Mouse (Mus musculus): ENCODE data around the gene Wbp1l. TPM values are rescaled to one million over a fixed set of nuclear protein-coding genes. Genes with fewer than 3 reads are reported as not detected.

Wbp1l gene
- polyA plus RNA-seq, 1 experiment from 2014 or later: 30.1 TPM

DNA sequence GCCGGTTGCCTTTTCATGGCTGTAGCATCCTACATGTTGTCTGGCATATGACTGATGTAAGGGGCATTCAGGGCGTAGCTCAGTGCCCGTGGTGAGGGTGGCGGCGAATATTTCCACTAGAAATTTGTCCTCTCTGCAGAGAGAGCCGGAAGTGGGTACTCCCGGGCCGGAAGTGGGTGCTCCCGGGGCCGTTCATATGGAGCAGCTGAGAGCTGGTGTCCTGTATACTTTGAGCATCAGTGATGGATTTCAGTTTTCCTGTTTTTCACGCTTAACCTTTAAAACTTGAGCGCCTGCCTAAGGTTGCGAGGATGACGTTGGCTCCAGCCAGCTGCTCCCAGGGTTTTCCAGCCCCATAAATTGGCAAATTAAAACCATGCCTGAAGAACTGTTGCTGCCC, 40.6 kb downstream of the Wbp1l start:
- H3K9ac ChIP-seq (replicated peaks; ENCODE audit: low read length): no peak overlapping the region
- H3K9me3 ChIP-seq (replicated peaks; ENCODE audit: control insufficient read depth, low read length): no peaks in the 10 kb centered on the region
- H3K27me3 ChIP-seq (ENCODE audit: control insufficient read depth, insufficient read depth, low read length): no peaks in the 10 kb centered on the region
- WGBS: 79% methylated on average over 14 of the region's 14 CpGs
- H3K4me3 ChIP-seq (ENCODE audit: low read depth, low read length): no peak overlapping the region
- DNase-seq (ENCODE audit: low spot score) (no peak), ATAC-seq (replicated peaks; ENCODE audit: insufficient number of reproducible peaks, low FRiP score, low TSS enrichment, low read depth) (no peak)
- no peak overlapping the region for H3K4me2 ChIP-seq (ENCODE audit: low read depth, low read length)
- H3K27ac ChIP-seq (replicated peaks; ENCODE audit: low read depth, low read length): no peak overlapping the region
- no peaks in the 10 kb centered on the region for H3K36me3 ChIP-seq (replicated peaks; ENCODE audit: control insufficient read depth, insufficient read depth, low read depth, low read length)
- peaks cover 18% of the 10 kb centered on the region for H3K4me1 ChIP-seq (ENCODE audit: control insufficient read depth, insufficient read depth, low read length)

DNA sequence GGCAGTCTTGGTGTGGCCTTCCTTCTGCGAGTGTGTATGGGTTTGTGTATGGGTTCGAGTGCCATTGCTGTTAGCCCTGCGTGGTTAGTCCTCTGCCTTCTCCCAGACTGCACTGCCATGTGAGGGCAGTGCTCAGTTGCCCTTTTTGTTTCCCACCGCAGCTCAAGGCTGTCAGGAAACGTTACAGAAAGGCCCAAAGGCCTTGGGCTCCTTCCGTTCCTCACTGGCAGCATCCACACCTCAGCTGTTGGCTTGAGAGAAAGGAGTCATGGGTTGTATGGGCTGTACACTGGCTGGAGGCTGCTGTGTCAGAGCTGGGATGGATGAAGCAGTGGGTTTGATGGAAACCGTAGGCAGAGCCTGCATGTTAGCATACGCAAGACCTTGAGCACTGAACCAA, 41.9 kb downstream of the Wbp1l start:
- H3K4me3 ChIP-seq (ENCODE audit: low read depth, low read length): no peak overlapping the region
- H3K36me3 ChIP-seq (replicated peaks; ENCODE audit: control insufficient read depth, insufficient read depth, low read depth, low read length): no peaks in the 10 kb centered on the region; the same call in 1 of the 2 replicates
- H3K9me3 ChIP-seq (replicated peaks; ENCODE audit: control insufficient read depth, low read length): no peaks in the 10 kb centered on the region
- no peak overlapping the region for H3K9ac ChIP-seq (replicated peaks; ENCODE audit: low read length)
- no peaks in the 10 kb centered on the region for H3K27me3 ChIP-seq (ENCODE audit: control insufficient read depth, insufficient read depth, low read length)
- ATAC-seq (replicated peaks; ENCODE audit: insufficient number of reproducible peaks, low FRiP score, low TSS enrichment, low read depth): no peak
- no peak overlapping the region for H3K27ac ChIP-seq (replicated peaks; ENCODE audit: low read depth, low read length)
- 89% methylated on average over 8 of the region's 8 CpGs for WGBS
- peaks cover 24% of the 10 kb centered on the region for H3K4me1 ChIP-seq (ENCODE audit: control insufficient read depth, insufficient read depth, low read length)
- H3K4me2 ChIP-seq (ENCODE audit: low read depth, low read length): no peak overlapping the region
- no peak for DNase-seq (ENCODE audit: low spot score)

DNA sequence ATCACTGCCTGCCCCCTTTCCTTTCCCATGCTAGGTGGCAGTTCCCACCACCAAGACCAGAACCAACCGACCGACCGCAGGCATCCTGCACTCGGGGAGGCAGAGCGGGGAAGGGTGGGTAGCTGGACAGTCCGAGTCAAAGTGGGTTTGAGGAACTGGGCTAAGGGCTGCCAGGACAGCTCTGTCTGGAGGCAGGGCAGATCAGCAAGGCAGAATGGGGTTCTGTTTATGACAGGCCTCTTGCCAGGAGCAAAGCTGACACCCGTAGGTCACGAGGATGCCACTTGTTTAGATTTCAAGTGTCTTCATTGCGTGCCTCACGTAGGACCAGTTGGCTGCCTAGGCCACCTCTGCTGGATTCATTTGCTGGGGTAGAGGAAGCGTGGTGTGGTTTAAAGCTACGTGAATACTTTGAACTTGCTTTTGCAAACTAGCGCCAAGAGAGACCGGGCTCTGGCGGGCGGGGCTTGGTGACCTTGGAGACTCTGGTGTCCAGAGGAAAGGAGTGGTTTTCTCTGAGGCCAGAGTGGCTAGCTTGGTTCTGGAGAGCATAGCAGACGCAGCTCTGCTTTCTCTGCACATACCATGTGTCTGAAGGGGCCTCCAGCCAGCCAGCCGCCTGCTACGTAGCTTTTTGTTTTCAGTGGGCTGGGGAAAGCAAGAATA, 42.7 kb downstream of the Wbp1l start:
- Histone ChIP-seq H3K27me3 (ENCODE audit: control insufficient read depth, insufficient read depth, low read length) (no peaks in the 10 kb centered on the region), H3K4me3 (ENCODE audit: low read depth, low read length) (no peak overlapping the region), H3K27ac (replicated peaks; ENCODE audit: low read depth, low read length) (peak overlapping the region; percentile 32; the same call in 1 of the 2 replicates), H3K4me1 (ENCODE audit: control insufficient read depth, insufficient read depth, low read length) (peaks cover 26% of the 10 kb centered on the region), H3K9me3 (replicated peaks; ENCODE audit: control insufficient read depth, low read length) (no peaks in the 10 kb centered on the region), H3K36me3 (replicated peaks; ENCODE audit: control insufficient read depth, insufficient read depth, low read depth, low read length) (no peaks in the 10 kb centered on the region; the same call in 1 of the 2 replicates), H3K9ac (replicated peaks; ENCODE audit: low read length) (no peak overlapping the region; the same call in 1 of the 2 replicates), H3K4me2 (ENCODE audit: low read depth, low read length) (no peak overlapping the region; the same call in 1 of the 2 replicates)
- 63% methylated on average over 19 of the region's 19 CpGs for WGBS
- no peak for DNase-seq (ENCODE audit: low spot score)
- ATAC-seq (replicated peaks; ENCODE audit: insufficient number of reproducible peaks, low FRiP score, low TSS enrichment, low read depth): no peak

DNA sequence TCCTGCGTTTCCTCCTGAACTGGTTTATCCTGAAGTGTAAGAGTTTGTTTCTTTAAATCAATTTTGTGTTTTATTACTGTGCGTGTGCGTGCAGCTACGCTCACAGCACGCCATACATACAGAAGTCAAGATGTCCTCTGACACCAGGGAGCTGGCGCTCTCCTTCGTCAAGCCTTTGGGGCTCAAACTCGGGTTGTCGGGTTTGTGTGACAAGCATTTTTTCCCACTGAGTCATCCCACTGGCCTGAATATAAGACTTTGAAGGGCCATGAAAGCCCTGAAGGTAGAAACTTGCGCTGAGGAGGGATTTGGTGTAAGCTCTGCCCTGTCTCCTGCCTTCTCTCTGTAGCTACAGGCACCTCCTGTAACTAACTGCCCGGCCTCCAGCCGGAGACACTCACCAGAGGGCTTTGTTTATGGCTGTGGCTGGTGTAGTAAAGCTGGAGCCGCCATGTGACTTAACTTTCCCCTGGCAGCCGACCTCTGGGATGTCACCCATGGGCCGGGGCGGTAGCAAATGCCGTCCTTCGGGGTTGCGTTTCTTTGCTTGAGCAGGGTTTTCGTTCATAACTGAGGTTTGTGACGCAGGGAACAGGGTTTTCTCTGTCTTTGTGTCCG, 43.4 kb downstream of the Wbp1l start:
- H3K27me3 ChIP-seq (ENCODE audit: control insufficient read depth, insufficient read depth, low read length): no peaks in the 10 kb centered on the region
- H3K9ac ChIP-seq (replicated peaks; ENCODE audit: low read length): no peak overlapping the region
- no peak overlapping the region for H3K4me2 ChIP-seq (ENCODE audit: low read depth, low read length)
- no peaks in the 10 kb centered on the region; the same call in 1 of the 2 replicates for H3K36me3 ChIP-seq (replicated peaks; ENCODE audit: control insufficient read depth, insufficient read depth, low read depth, low read length)
- 70% methylated on average over 22 of the region's 22 CpGs for WGBS
- H3K4me1 ChIP-seq (ENCODE audit: control insufficient read depth, insufficient read depth, low read length): peaks cover 30% of the 10 kb centered on the region
- no peaks in the 10 kb centered on the region for H3K9me3 ChIP-seq (replicated peaks; ENCODE audit: control insufficient read depth, low read length)
- DNase-seq (ENCODE audit: low spot score): no peak
- peak overlapping the region; percentile 5; the same call in 1 of the 2 replicates for H3K27ac ChIP-seq (replicated peaks; ENCODE audit: low read depth, low read length)
- H3K4me3 ChIP-seq (ENCODE audit: low read depth, low read length): no peak overlapping the region
- no peak for ATAC-seq (replicated peaks; ENCODE audit: insufficient number of reproducible peaks, low FRiP score, low TSS enrichment, low read depth)

DNA sequence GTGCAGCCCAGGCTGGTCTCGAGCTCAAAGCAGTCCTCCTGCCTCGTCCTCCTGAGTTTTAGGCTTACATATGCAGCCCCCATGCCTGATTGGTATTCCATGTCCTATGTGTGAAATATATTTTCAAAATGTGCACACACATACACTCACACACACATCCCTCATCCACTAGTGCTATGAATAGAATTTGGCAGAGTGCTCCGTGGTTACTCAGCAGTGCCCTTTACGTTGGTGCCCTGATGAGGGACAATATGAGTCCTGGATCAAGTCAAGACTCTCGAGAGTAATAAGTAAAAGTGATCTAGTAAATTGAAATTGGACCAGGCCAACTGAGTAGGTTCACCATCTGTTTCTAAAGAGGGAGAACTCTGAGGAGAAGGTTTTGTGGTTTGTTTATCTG, 44.4 kb downstream of the Wbp1l start:
- Histone ChIP-seq H3K9me3 (replicated peaks; ENCODE audit: control insufficient read depth, low read length) (no peaks in the 10 kb centered on the region), H3K4me3 (ENCODE audit: low read depth, low read length) (no peak overlapping the region), H3K4me2 (ENCODE audit: low read depth, low read length) (no peak overlapping the region), H3K9ac (replicated peaks; ENCODE audit: low read length) (no peak overlapping the region), H3K4me1 (ENCODE audit: control insufficient read depth, insufficient read depth, low read length) (peaks cover 30% of the 10 kb centered on the region), H3K36me3 (replicated peaks; ENCODE audit: control insufficient read depth, insufficient read depth, low read depth, low read length) (no peaks in the 10 kb centered on the region; the same call in 1 of the 2 replicates), H3K27ac (replicated peaks; ENCODE audit: low read depth, low read length) (no peak overlapping the region), H3K27me3 (ENCODE audit: control insufficient read depth, insufficient read depth, low read length) (no peaks in the 10 kb centered on the region)
- no peak for DNase-seq (ENCODE audit: low spot score)
- no peak for ATAC-seq (replicated peaks; ENCODE audit: insufficient number of reproducible peaks, low FRiP score, low TSS enrichment, low read depth)
- WGBS: 84% methylated on average over 5 of the region's 5 CpGs

DNA sequence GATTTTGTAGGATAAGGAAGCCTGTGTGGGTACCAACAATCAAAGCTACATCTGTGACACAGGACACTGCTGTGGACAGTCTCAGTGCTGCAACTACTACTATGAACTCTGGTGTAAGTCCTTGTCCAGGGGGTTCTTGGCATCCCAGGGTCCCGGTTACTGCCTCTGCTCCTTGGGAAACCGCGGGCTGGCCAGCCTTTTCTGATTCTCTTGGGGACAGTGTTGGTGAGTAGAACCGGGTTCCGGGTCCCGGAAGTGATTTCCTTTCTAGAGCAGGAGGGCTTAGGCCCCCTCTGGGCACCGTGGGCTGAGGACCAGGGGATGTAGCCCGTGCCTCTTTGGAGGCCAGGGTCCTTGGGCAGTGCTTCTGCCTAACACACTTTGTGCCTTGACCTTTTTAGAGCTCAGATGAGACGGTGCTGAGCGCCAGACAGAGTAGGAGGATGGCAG, 45.5 kb downstream of the Wbp1l start:
- Histone ChIP-seq H3K27me3 (ENCODE audit: control insufficient read depth, insufficient read depth, low read length) (no peaks in the 10 kb centered on the region), H3K27ac (replicated peaks; ENCODE audit: low read depth, low read length) (peak overlapping the region; percentile 53; the same call in 1 of the 2 replicates), H3K9me3 (replicated peaks; ENCODE audit: control insufficient read depth, low read length) (no peaks in the 10 kb centered on the region), H3K4me3 (ENCODE audit: low read depth, low read length) (no peak overlapping the region), H3K4me1 (ENCODE audit: control insufficient read depth, insufficient read depth, low read length) (peaks cover 30% of the 10 kb centered on the region), H3K4me2 (ENCODE audit: low read depth, low read length) (no peak overlapping the region), H3K9ac (replicated peaks; ENCODE audit: low read length) (no peak overlapping the region), H3K36me3 (replicated peaks; ENCODE audit: control insufficient read depth, insufficient read depth, low read depth, low read length) (no peaks in the 10 kb centered on the region; the same call in 1 of the 2 replicates)
- WGBS: 71% methylated on average over 10 of the region's 10 CpGs
- ATAC-seq (replicated peaks; ENCODE audit: insufficient number of reproducible peaks, low FRiP score, low TSS enrichment, low read depth): no peak
- DNase-seq (ENCODE audit: low spot score): no peak

DNA sequence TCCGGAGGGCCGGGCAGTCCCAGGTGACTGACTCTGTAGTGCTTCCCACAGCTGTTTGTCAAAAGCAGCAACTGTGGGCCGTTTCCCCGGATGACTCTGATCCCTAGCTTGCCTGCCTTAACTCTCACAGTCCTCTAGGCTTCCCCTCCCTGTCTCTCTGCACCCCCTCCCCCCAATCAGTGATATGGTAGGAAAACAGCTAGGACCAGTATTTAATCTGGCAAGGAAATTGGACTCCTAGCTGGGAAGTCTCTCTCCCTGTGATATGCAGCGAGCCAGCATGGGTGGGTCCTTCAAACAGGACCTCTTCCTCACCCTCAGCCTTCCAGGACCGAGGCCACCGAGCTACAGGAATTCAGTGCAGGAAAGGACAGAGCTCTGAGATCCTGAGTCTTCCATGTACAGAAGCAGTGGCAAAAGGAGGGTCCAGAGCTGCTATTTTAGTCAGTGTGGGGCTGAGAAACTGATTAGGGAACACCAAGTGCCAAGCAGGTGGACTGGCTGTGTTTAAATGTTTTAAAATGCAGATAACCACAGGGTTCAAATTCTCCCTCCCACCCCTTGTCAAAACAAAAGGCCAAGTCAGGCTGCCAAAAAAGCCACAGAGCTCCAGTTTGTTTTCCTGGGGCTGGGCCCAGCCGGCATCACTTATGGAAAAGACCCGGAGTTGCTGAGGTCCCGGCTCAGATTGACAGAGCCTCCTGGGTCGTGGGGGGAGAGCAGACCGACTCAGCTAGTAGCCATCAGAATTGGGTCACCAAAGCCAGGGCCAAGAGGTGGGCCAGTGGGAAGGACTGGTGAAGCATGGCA, 46.1 kb downstream of the Wbp1l start:
- peak overlapping the region; percentile 53; the same call in 1 of the 2 replicates for H3K27ac ChIP-seq (replicated peaks; ENCODE audit: low read depth, low read length)
- no peaks in the 10 kb centered on the region; the same call in 1 of the 2 replicates for H3K36me3 ChIP-seq (replicated peaks; ENCODE audit: control insufficient read depth, insufficient read depth, low read depth, low read length)
- H3K27me3 ChIP-seq (ENCODE audit: control insufficient read depth, insufficient read depth, low read length): no peaks in the 10 kb centered on the region
- no peak for ATAC-seq (replicated peaks; ENCODE audit: insufficient number of reproducible peaks, low FRiP score, low TSS enrichment, low read depth)
- no peak overlapping the region for H3K4me3 ChIP-seq (ENCODE audit: low read depth, low read length)
- DNase-seq (ENCODE audit: low spot score): peak; percentile 57
- H3K9me3 ChIP-seq (replicated peaks; ENCODE audit: control insufficient read depth, low read length): no peaks in the 10 kb centered on the region
- peaks cover 30% of the 10 kb centered on the region for H3K4me1 ChIP-seq (ENCODE audit: control insufficient read depth, insufficient read depth, low read length)
- H3K9ac ChIP-seq (replicated peaks; ENCODE audit: low read length): no peak overlapping the region
- H3K4me2 ChIP-seq (ENCODE audit: low read depth, low read length): no peak overlapping the region
- 23% methylated on average over 12 of the region's 12 CpGs for WGBS
